Mouse (Mus musculus): ENCODE results near the gene Swsap1. TPM values are rescaled to one million over a fixed set of nuclear protein-coding genes. Genes with fewer than 3 reads are reported as not detected.

Swsap1 gene
- polyA plus RNA-seq, 1 experiment from 2014 or later = 2.1 TPM

DNA sequence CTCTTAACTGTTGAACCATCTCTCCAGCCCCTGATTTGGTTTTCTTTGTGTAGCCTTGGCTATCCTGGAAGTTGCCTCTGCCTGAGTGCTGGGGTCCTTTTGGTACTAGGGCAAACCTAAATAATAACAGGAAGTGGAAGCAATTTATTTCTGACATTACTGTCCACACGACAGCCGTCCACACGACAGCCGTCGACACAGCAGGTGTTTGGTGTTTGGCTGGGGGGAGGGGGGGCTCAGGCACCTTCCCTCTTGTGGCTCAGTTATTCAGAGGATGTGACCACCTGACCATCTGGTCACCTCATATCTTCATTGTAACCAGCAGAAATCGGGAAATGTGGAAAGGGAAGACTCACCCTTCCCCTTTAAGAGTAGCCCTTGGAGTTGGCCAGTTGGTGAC is 13.3 kb downstream of the Swsap1 start:
- Histone ChIP-seq H3K36me3 (no peaks in the 10 kb centered on the region), H3K27me3 (peaks cover 19% of the 10 kb centered on the region), H3K9me3 (replicated peaks) (no peaks in the 10 kb centered on the region), H3K4me3 (replicated peaks) (no peak overlapping the region), H3K4me1 (replicated peaks) (peaks cover 9% of the 10 kb centered on the region), H3K9ac (no peak overlapping the region), H3K4me2 (no peak overlapping the region), H3K27ac (no peak overlapping the region)
- DNase-seq (no peak), ATAC-seq (ENCODE audit: low read depth) (no peak)
- WGBS (ENCODE audit: insufficient replicate concordance) = 30% methylated on average over 6 of the region's 6 CpGs

DNA sequence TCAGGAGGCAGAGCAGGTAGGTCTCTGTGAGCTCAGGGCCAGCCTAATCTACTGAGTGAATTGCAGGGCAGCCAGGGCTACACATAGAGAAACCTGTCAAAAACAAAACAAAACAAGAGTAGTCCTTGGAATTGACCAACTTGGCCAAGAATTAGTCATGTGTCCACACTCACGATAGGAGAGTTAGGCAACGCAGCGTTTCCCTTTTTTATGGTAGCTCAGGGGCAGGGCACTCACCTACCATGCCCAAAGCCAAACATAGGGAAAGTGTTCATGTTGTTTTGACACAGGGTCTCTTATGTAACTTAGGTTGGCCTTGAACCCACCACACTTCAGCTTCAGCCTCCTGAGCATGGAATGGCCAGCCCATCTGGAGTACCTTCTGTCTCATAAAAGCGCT is 13.7 kb downstream of the Swsap1 start:
- Histone ChIP-seq H3K4me1 (replicated peaks) (peaks cover 4% of the 10 kb centered on the region), H3K4me2 (no peak overlapping the region), H3K27me3 (peaks cover 21% of the 10 kb centered on the region), H3K9ac (no peak overlapping the region), H3K4me3 (replicated peaks) (no peak overlapping the region), H3K27ac (no peak overlapping the region), H3K9me3 (replicated peaks) (no peaks in the 10 kb centered on the region), H3K36me3 (no peaks in the 10 kb centered on the region)
- ATAC-seq (ENCODE audit: low read depth) (no peak), DNase-seq (no peak)
- WGBS (ENCODE audit: insufficient replicate concordance) = 73% methylated on average over 4 of the region's 4 CpGs

DNA sequence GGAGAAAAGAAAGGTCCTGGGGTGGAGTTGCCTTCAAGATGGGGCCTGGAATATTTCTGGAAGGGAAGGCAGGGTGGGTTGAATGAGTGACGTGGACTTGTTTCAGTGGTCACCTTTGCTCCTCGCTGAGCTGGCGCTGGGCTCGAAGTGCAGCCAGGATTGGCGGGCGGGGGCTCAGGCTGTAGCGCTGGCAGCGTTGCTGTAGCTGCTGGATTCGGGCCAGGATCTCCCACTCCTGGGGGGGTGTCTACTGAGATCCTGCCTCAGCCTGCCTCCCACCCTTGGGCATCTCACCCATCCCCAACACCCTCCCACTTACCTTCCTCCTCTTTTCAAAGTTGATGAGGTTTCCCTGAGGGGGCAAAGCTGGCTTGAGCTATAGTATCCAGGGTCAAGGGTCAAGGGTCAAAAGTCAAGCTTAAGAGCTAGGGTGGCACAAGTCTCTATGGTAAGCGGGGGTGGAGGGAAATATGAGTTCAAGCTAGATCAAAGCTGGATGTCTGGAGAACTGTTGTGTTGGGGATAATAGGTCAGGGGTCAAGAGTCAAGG is 21.1 kb downstream of the Swsap1 start:
- Histone ChIP-seq H3K4me2 (no peak overlapping the region), H3K27ac (no peak overlapping the region), H3K36me3 (no peaks in the 10 kb centered on the region), H3K9me3 (replicated peaks) (no peaks in the 10 kb centered on the region), H3K4me1 (replicated peaks) (no peaks in the 10 kb centered on the region), H3K9ac (no peak overlapping the region), H3K27me3 (peaks cover 48% of the 10 kb centered on the region), H3K4me3 (replicated peaks) (no peak overlapping the region)
- WGBS (ENCODE audit: insufficient replicate concordance) = 75% methylated on average over 10 of the region's 10 CpGs
- ATAC-seq (ENCODE audit: low read depth) = no peak
- no peak for DNase-seq

DNA sequence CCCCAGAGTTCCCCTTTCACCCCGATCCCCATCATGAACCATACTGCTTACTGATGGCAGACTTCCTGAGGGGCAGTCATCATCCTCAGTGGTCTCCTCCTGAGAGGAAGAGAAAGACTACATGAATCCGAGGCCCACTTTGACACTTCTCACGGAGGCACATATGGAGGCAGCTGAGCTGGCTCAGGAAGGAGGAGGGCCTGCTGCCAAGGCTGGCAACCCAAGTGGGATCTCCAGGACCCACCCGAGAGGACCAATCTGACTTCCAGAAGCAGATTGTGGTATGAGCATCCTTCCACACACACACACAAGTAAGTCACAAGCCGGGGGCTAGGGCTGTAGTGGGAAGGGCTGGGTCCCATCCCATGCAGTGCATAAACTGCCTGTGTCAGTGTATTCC is 21.8 kb downstream of the Swsap1 start:
- ATAC-seq (ENCODE audit: low read depth) (no peak; the same call in 1 of the 2 replicates), DNase-seq (no peak)
- H3K27ac ChIP-seq = no peak overlapping the region
- no peak overlapping the region for H3K4me2 ChIP-seq
- WGBS (ENCODE audit: insufficient replicate concordance) = 61% methylated on average over 5 of the region's 5 CpGs
- no peaks in the 10 kb centered on the region for H3K4me1 ChIP-seq (replicated peaks)
- no peak overlapping the region for H3K4me3 ChIP-seq (replicated peaks)
- no peaks in the 10 kb centered on the region for H3K9me3 ChIP-seq (replicated peaks)
- H3K36me3 ChIP-seq = no peaks in the 10 kb centered on the region
- H3K27me3 ChIP-seq = peaks cover 52% of the 10 kb centered on the region
- H3K9ac ChIP-seq = no peak overlapping the region

GRCm38 (mm10) chr9:21977972-21978371 is 22.4 kb downstream of the Swsap1 start:
- H3K27ac ChIP-seq = no peak overlapping the region
- H3K4me1 ChIP-seq (replicated peaks) = no peaks in the 10 kb centered on the region
- H3K4me3 ChIP-seq (replicated peaks) = no peak overlapping the region
- peaks cover 53% of the 10 kb centered on the region for H3K27me3 ChIP-seq
- ATAC-seq (ENCODE audit: low read depth) (peak; percentile 54; the same call in 1 of the 2 replicates), DNase-seq (peak; percentile 48)
- no peak overlapping the region for H3K9ac ChIP-seq
- no peaks in the 10 kb centered on the region for H3K9me3 ChIP-seq (replicated peaks)
- 7% methylated on average over 2 of the region's 2 CpGs for WGBS (ENCODE audit: insufficient replicate concordance)
- no peaks in the 10 kb centered on the region for H3K36me3 ChIP-seq
- H3K4me2 ChIP-seq = no peak overlapping the region

DNA sequence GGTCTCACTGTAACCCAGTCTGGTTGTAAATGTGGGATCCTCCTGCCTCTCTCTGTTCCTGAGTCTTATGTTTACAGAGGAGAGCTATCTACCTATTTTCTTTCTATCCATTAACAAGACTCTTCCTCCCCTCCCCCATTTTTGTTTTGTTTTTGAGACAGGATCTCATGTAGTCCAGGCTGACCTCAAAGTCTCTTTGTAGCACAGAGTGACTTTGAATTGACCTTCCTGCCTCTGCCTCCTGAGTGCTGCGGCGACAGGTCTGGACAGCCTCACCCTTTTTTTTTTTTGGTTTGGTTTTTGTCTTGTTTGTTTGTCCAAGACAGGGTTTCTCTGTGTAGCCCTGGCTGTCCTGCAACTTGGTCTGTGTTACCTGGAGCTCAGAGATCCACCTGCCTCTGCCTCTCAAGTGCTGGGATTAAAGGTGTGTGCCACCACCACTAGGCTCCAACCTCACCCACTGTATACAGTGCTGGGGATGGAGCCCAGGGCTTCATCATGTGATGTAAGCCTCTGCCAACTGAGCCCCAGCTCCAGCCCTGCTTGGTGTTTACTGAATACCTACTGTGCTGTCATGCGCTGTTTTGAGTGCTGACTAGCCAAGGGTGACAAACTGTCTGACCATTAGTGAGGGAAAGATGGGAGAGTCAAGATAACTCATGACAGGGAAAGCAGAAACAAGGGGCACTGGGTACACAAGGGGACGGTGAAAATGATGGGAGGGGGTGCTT is 23.0 kb downstream of the Swsap1 start:
- no peak for DNase-seq

GRCm38 (mm10) chr9:21983911-21984310 is 28.4 kb downstream of the Swsap1 start:
- H3K4me1 ChIP-seq (replicated peaks) = peaks cover 6% of the 10 kb centered on the region
- H3K27ac ChIP-seq = no peak overlapping the region
- H3K36me3 ChIP-seq = no peaks in the 10 kb centered on the region
- no peaks in the 10 kb centered on the region for H3K9me3 ChIP-seq (replicated peaks)
- no peak overlapping the region for H3K9ac ChIP-seq
- H3K4me3 ChIP-seq (replicated peaks) = no peak overlapping the region
- WGBS (ENCODE audit: insufficient replicate concordance) = 31% methylated on average over 3 of the region's 3 CpGs
- no peak for DNase-seq
- no peak for ATAC-seq (ENCODE audit: low read depth)
- peaks cover 97% of the 10 kb centered on the region for H3K27me3 ChIP-seq
- no peak overlapping the region for H3K4me2 ChIP-seq

More for the DNA sequence above, 23.0 kb downstream of the Swsap1 start:
- H3K4me2 ChIP-seq = no peak overlapping the region
- WGBS (ENCODE audit: insufficient replicate concordance) = 79% methylated on average over 4 of the region's 4 CpGs
- H3K9ac ChIP-seq = no peak overlapping the region
- H3K36me3 ChIP-seq = no peaks in the 10 kb centered on the region
- H3K4me3 ChIP-seq (replicated peaks) = no peak overlapping the region
- ATAC-seq (ENCODE audit: low read depth) = no peak
- no peaks in the 10 kb centered on the region for H3K4me1 ChIP-seq (replicated peaks)
- H3K9me3 ChIP-seq (replicated peaks) = no peaks in the 10 kb centered on the region
- H3K27ac ChIP-seq = no peak overlapping the region
- peaks cover 59% of the 10 kb centered on the region for H3K27me3 ChIP-seq

- WGBS (ENCODE audit: insufficient replicate concordance) = 8% methylated on average over 36 of the region's 36 CpGs
- no peak overlapping the region for H3K9ac ChIP-seq
- no peak for ATAC-seq (ENCODE audit: low read depth)
- H3K4me3 ChIP-seq (replicated peaks) = no peak overlapping the region
- no peaks in the 10 kb centered on the region for H3K9me3 ChIP-seq (replicated peaks)
- H3K4me1 ChIP-seq (replicated peaks) = peaks cover 19% of the 10 kb centered on the region
- H3K27me3 ChIP-seq = peaks cover 99% of the 10 kb centered on the region
- H3K36me3 ChIP-seq = no peaks in the 10 kb centered on the region
- no peak for DNase-seq
- H3K27ac ChIP-seq = no peak overlapping the region
- H3K4me2 ChIP-seq = no peak overlapping the region
Measured at GRCm38 (mm10) chr9:21987592-21988342, 32.2 kb downstream of the Swsap1 start.

GRCm38 (mm10) chr9:21988421-21989101 is 33.0 kb downstream of the Swsap1 start:
- WGBS (ENCODE audit: insufficient replicate concordance) = 2% methylated on average over 32 of the region's 32 CpGs
- H3K9me3 ChIP-seq (replicated peaks) = no peaks in the 10 kb centered on the region
- H3K27me3 ChIP-seq = peaks cover 99% of the 10 kb centered on the region
- H3K9ac ChIP-seq = no peak overlapping the region
- peaks cover 19% of the 10 kb centered on the region for H3K4me1 ChIP-seq (replicated peaks)
- ATAC-seq (ENCODE audit: low read depth) (no peak), DNase-seq (no peak)
- H3K36me3 ChIP-seq = no peaks in the 10 kb centered on the region
- H3K27ac ChIP-seq = no peak overlapping the region
- H3K4me2 ChIP-seq = peak overlapping the region; percentile 55
- H3K4me3 ChIP-seq (replicated peaks) = peak overlapping the region; percentile 41

- Histone ChIP-seq H3K9ac (no peak within 1 kb of the TSS), H3K4me1 (replicated peaks) (peaks cover 19% of the 10 kb centered on the region), H3K9me3 (replicated peaks) (no peaks in the 10 kb centered on the region), H3K27me3 (peaks cover 99% of the 10 kb centered on the region), H3K4me2 (peak within 1 kb of the TSS; percentile 55), H3K36me3 (no peaks in the 10 kb centered on the region), H3K4me3 (replicated peaks) (peak within 1 kb of the TSS; percentile 41), H3K27ac (no peak within 1 kb of the TSS)
- no peak for DNase-seq
- WGBS (ENCODE audit: insufficient replicate concordance) = 2% methylated on average over 42 of the region's 42 CpGs
- no peak for ATAC-seq (ENCODE audit: low read depth)
Measured at GRCm38 (mm10) chr9:21989230-21990110, 33.9 kb downstream of the Swsap1 start, which contains the start of gene Rgl3. Gene Rgl3, minus strand, starts transcription at chr9:21989446.

Data from liver, embryonic 13.5 days (tissue).